Mouse (Mus musculus): ENCODE measurements around the gene H2-T3. TPM values are rescaled to one million over a fixed set of nuclear protein-coding genes. Genes with fewer than 3 reads are reported as not detected.
"Not testable (repeated sequence)": the region's sequence is repeated elsewhere in the genome, so short reads cannot be mapped to it uniquely, and the experiment has no call there.

H2-T3 gene
- total RNA-seq (2021), result not detected
- long read RNA-seq, experiment 1, result 0 reads
- long read RNA-seq, experiment 2, result 0 reads

DNA sequence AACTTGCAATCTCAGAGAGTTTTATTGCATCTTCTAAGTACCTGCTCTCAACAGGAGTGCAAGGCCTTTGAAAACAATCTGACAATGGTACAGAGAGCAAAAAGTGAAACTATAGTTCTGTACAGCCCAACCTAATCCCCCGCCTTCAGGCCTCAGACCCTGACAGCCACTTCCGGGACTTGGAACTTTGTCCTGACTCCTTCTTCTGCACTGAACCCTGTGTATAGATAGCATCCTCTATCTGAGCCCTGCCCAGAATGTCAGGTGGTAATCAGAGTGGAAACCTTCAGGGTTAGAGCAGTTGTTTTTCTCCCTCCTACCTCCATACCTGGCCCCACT lies at the start of gene H2-T3:
TSS of gene H2-T3 (minus strand) at position 119 of the 339 bp plus-strand sequence.
- intact Hi-C loops (cut with DNase I), result loop anchor here (10.0 kb wide), 1 partner anchor 125 kb away; no protein-coding TSS in a partner anchor
- no peak within 1 kb of the TSS for H3K27ac ChIP-seq
- no peak for TF ChIP-seq CTCF (IDR thresholded peaks at IDR 0.05)
- DNase-seq, result no peak
- H3K4me3 ChIP-seq, result no peak within 1 kb of the TSS

DNA sequence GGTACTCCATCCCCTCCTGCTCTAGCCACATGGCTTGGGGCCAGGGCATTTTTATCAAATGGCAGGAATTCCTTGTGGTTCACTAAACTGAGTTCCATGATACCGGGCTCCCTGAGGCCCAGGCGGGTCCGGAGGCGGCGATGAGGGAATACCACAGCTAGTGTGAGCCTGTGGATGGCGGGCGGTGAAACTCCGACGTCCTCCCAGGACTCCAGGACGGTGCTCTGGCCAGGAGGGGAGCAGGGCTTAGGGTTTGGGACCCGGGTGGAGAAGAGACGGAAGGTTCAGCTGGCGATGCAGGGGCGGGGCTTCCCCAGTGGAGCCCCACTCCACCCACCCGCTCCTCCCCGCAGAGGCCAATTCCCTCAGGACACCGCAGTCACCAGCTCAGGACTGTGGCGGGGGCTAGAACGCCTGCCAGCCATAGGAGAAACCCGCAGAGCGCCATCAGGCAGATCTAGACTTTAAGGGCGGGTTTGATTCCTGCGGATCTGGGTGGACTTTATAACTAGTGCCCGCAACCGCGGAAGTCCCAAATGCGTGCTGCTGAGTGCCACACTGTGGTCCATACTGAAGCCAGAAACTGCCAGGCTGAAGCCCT lies 47.3 kb upstream of the H2-T3 start:
- intact Hi-C loops (cut with DNase I), result no loop called here
- DNase-seq, result no peak
- H3K4me3 ChIP-seq, result peak overlapping the region; percentile 60

DNA sequence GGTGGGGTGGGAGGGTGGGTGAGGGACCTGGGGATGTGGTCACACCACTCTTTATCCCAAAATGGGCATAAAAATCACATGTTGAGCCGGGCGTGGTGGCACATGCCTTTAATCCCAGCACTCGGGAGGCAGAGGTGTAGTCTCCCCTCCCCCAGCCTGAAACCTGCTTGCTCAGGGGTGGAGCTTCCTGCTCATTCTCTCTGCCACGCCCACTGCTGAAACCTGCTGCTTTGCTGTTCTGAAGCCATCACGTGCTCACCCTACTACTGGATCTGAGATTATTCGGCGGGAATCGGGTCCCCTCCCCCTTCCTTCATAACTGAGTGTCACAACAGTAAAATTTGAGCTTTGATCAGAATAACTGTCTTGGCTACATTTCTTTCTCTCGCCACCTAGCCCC lies 45.2 kb upstream of the H2-T3 start:
- H3K27ac ChIP-seq; DNase-seq; intact Hi-C loops (cut with DNase I); H3K4me3 ChIP-seq: not testable (repeated sequence)

More for the DNA sequence above, 47.3 kb upstream of the H2-T3 start:
- H3K27ac ChIP-seq, result no peak overlapping the region
- TF ChIP-seq CTCF (IDR thresholded peaks at IDR 0.05), result no peak

GRCm38 (mm10) chr17:36233572-36233971 lies 43.5 kb upstream of the H2-T3 start:
- TF ChIP-seq CTCF (IDR thresholded peaks at IDR 0.05), result no peak
- Histone ChIP-seq H3K4me3 (no peak overlapping the region), H3K27ac (no peak overlapping the region)
- no peak for DNase-seq
- intact Hi-C loops (cut with DNase I), result no loop called here

DNA sequence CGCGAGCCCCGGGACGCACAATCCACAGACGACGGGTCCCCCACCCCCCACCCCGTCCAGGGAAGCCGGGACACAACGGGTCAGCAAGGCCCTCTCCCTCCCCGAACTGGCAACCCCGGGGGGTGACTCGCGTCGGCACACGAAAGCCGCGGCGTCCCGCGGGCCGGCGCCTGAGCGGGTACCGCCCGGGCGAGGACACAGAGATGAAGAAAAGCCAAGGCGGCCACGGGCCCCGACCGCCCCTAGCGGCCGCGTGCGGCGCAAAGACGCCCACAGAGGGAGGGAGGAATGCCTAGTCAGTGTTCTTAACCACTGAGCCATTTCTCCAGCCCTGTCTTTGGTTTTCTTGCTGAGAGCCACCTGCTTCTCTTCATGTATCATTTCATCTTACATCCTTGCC lies 41.2 kb upstream of the H2-T3 start:
- Histone ChIP-seq H3K4me3 (no peak overlapping the region), H3K27ac (no peak overlapping the region)
- intact Hi-C loops (cut with DNase I), result no loop called here
- TF ChIP-seq CTCF (IDR thresholded peaks at IDR 0.05), result peak; percentile 72
- DNase-seq, result peak; percentile 79

DNA sequence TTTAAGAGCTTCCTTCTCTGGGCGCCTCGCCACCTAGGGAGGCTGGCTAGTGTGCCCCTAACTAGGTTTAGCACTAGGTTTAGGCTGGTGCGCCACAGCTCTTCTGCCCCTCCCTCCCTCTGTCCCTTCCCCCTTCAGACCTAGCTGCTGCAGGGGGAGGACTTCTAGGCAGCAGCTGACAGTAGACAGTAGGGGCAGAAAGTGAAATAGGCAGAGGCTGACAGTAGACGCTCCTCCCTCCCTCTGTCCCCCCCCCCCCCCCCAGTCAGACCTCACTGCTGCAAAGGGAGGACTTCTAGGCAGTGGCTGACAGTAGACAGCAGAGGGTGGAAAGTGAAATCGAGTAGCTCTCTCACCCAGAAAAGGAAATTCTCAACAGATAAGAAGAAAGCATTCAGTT lies 39.0 kb upstream of the H2-T3 start:
- no peak for TF ChIP-seq CTCF (IDR thresholded peaks at IDR 0.05)
- no peak for DNase-seq
- no peak overlapping the region for H3K4me3 ChIP-seq
- intact Hi-C loops (cut with DNase I), result no loop called here
- no peak overlapping the region for H3K27ac ChIP-seq

DNA sequence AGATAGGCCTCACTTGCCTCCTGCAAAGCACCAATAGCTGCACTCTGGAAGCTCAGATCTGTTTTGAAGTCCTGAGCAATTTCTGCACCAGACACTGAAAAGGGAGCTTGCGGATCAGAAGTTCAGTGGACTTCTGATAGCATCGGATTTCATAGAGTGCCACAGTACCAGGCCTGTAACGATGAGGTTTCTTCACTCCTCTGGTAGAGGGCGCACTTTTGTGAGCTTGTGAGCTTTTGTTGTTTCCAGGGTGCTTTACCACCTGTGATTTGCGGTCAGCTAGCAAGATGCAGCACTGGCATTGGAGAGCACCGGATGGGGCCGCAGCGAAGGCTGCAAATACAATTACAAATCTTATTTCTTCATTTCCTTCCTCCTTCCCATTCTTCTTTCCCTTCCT lies 36.8 kb upstream of the H2-T3 start:
- DNase-seq, result no peak
- Histone ChIP-seq H3K27ac (no peak overlapping the region), H3K4me3 (no peak overlapping the region)
- intact Hi-C loops (cut with DNase I), result no loop called here
- peak; percentile 17; the same call in 1 of the 2 replicates for TF ChIP-seq CTCF (IDR thresholded peaks at IDR 0.05)

- no peak overlapping the region for H3K4me3 ChIP-seq
- H3K27ac ChIP-seq, result no peak overlapping the region
- intact Hi-C loops (cut with DNase I), result no loop called here
- DNase-seq, result no peak
- no peak for TF ChIP-seq CTCF (IDR thresholded peaks at IDR 0.05)
Observed at GRCm38 (mm10) chr17:36225231-36225824, 35.2 kb upstream of the H2-T3 start.

DNA sequence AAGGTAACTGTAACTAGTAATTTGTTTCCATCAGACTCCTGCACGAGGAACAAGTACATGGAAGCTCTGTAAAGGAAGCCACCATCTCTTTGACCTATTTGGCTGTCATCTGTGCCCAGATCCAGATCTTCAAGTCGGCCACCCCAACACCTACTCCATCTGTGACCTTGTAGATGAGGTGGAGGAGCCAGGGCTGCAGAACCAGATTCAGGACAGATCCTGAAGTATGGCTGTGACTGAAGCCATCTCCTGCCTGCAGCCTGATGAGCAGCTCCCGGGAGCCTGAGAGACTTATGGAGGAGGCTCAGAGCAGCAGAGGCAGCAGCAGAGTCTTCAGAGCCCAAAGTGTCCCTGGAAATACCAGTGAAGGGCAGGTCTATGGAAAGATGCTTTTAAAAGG lies 34.4 kb upstream of the H2-T3 start:
- intact Hi-C loops (cut with DNase I), result no loop called here
- no peak for TF ChIP-seq CTCF (IDR thresholded peaks at IDR 0.05)
- no peak overlapping the region for H3K27ac ChIP-seq
- no peak for DNase-seq
- no peak overlapping the region for H3K4me3 ChIP-seq

- no peak overlapping the region for H3K27ac ChIP-seq
- no peak for TF ChIP-seq CTCF (IDR thresholded peaks at IDR 0.05)
- intact Hi-C loops (cut with DNase I), result no loop called here
- no peak for DNase-seq
- H3K4me3 ChIP-seq, result no peak overlapping the region
Observed at GRCm38 (mm10) chr17:36218594-36219155, 28.6 kb upstream of the H2-T3 start.

DNA sequence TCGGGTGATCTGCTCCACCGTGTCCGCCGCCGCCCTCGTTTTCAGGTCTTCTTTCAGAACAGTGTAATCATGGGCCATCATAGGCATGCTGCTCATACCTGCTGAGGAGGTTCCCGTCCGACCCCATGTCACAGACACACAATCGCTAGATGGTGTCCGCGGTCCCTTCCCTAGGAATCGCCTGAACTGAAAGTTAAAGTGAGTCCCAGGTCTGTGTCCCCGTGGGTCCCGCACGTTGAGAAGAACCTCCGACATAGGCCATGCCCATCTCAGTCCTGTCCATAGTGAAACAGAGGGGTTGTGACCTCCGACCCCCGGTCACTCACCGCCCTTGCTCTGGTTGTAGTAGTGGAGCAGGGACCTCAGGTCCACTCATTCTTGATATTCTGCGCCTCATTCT lies 25.5 kb upstream of the H2-T3 start:
- H3K4me3 ChIP-seq, result no peak overlapping the region
- intact Hi-C loops (cut with DNase I), result no loop called here
- no peak for TF ChIP-seq CTCF (IDR thresholded peaks at IDR 0.05)
- no peak overlapping the region for H3K27ac ChIP-seq
- DNase-seq, result no peak

DNA sequence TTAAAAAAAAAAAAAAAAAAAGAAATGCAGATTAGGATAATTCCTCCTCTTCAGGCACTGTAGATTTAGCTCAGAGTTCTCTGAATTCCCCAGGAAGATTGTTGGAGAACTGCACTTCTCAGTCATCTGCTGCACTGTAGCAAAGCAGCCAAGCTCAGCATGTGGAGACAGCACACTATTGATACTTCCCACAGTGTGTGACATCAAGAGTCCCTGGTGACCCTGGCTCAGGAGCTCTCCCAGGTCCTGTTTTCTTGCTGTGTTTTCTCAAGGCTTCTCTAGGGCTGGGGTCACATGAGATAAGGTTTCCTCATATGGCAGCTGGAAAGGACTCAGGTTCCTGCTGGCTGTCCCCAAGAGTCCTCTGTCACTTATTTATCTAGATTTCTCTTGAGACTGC lies 16.8 kb upstream of the H2-T3 start:
- no peak for TF ChIP-seq CTCF (IDR thresholded peaks at IDR 0.05)
- Histone ChIP-seq H3K4me3 (no peak overlapping the region), H3K27ac (no peak overlapping the region)
- DNase-seq, result no peak
- intact Hi-C loops (cut with DNase I), result no loop called here

DNA sequence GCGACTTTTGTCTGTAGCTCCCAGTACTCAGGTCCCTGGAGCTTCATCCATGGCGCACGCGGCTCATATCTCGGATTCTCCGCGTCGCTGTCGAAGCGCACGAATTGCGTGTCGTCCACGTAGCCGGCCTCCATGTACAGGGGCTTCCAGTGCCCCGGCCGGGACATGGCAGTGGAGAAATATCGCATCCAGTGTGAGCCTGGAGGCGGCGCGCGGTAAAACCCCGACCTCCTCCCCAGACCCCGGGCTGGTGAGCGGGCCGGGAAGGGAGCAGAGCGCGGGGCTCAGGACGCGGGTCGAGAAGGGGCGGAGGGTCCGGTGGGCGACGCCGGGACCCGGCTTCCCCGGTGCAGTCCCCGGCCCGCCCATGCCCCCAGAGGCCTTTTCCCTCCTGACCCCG lies 15.8 kb upstream of the H2-T3 start:
- intact Hi-C loops (cut with DNase I), result no loop called here

GRCm38 (mm10) chr17:36205456-36205855 lies 15.4 kb upstream of the H2-T3 start:
- intact Hi-C loops (cut with DNase I), result no loop called here
- Histone ChIP-seq H3K4me3 (peak overlapping the region; percentile 67), H3K27ac (peak overlapping the region; percentile 16; the same call in 1 of the 2 replicates)
- peak; percentile 29 for DNase-seq
- no peak for TF ChIP-seq CTCF (IDR thresholded peaks at IDR 0.05)

More for the DNA sequence above, 15.8 kb upstream of the H2-T3 start:
- TF ChIP-seq CTCF (IDR thresholded peaks at IDR 0.05), result no peak
- Histone ChIP-seq H3K4me3 (peak overlapping the region; percentile 67), H3K27ac (peak overlapping the region; percentile 16; the same call in 1 of the 2 replicates)
- DNase-seq, result no peak
